Comparison of ENCODE assay signal across 29 mouse cellular contexts in the genomic region with DNA sequence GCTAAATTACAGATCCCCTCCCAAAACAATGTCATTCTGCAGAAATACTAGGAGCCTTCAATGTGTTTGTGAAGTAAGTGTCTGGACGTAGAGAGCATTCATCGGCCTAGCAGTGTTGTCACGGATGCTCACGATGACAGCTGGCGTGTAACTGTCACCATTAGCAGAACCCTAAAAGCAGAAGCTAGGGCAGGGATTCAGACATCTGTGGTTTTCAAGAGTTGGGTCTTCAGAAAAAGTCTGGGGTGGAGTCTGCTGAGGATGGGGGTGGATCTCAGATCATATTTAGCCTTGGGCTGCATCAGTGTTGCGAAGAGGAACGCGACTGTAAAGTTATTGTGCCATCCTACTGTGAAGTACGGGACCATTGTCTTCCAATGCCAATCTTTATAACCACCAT.
DNase-seq lines count a peak whose midpoint lies in the region; ATAC-seq and TF ChIP-seq lines count a peak whose summit lies in the region.
"Had no signal": no experiment of that assay in that cellular context is flagged by ENCODE, and none has a peak within 500 bp of the region (broad histone marks: within the 10 kb centered on the region; RNA-seq: fewer than 3 reads in every experiment).

No protein-coding gene starts in this region.

- whole genome bisulfite sequencing in cerebellum, adult 2 months = 82% methylated on average over 9 of the region's 9 CpGs

- H3K36me3 ChIP-seq in splenic B cell, adult 2 months (ENCODE audit: control insufficient read depth, insufficient read depth, low read length, poor library complexity, severe bottlenecking) = peaks cover 13% of the 10 kb centered on the region
- H3K36me3 ChIP-seq: embryonic facial prominence, embryonic 13.5 days; forebrain, embryonic 10.5 days; heart, embryonic 10.5 days; heart, embryonic 15.5 days; hindbrain, embryonic 13.5 days; liver, embryonic 15.5 days; lung, embryonic 15.5 days; neural tube, embryonic 15.5 days had no signal

- no peak for TF ChIP-seq POLR2A in cerebellum, adult 2 months (IDR thresholded peaks at IDR 0.05; ENCODE audit: borderline replicate concordance, insufficient read depth, low read length)

- intact Hi-C loops in heart, postnatal 25 days (cut with DNase I) = no loop called here
- intact Hi-C loops in left cerebral cortex, postnatal 10 days (cut with DNase I) = no loop called here

- no peaks in the 10 kb centered on the region for H3K4me1 ChIP-seq in cerebellum, adult 2 months (ENCODE audit: control insufficient read depth, insufficient read depth, low read length)
- H3K4me1 ChIP-seq: embryonic facial prominence, embryonic 13.5 days; forebrain, embryonic 10.5 days; heart, embryonic 10.5 days; heart, embryonic 15.5 days; hindbrain, embryonic 13.5 days; liver, embryonic 15.5 days; lung, embryonic 15.5 days had no signal

- H3K27me3 ChIP-seq in splenic B cell, adult 2 months (ENCODE audit: control insufficient read depth, insufficient read depth, low read length, poor library complexity, severe bottlenecking) = no peaks in the 10 kb centered on the region
- no peaks in the 10 kb centered on the region for H3K27me3 ChIP-seq in cerebellum, adult 2 months (ENCODE audit: control insufficient read depth, insufficient read depth, low read length)
- H3K27me3 ChIP-seq: embryonic facial prominence, embryonic 13.5 days; heart, embryonic 15.5 days; hindbrain, embryonic 13.5 days; liver, embryonic 15.5 days; lung, embryonic 15.5 days; neural tube, embryonic 15.5 days had no signal

- H3K4me3 ChIP-seq in cerebellum, adult 2 months (replicated peaks; ENCODE audit: insufficient read depth, low read depth, low read length) = no peak overlapping the region
- H3K4me3 ChIP-seq: embryonic facial prominence, embryonic 13.5 days; forebrain, embryonic 10.5 days; gastrocnemius, adult 2 months; heart, embryonic 10.5 days; heart, embryonic 15.5 days; hindbrain, embryonic 13.5 days; liver, embryonic 15.5 days; lung, embryonic 15.5 days; neural tube, embryonic 15.5 days had no signal

- peak; percentile 87 for ATAC-seq in granulocyte monocyte progenitor cell, adult 5-6 weeks (replicated peaks; ENCODE audit: poor library complexity, severe bottlenecking)
- ATAC-seq: activated CD4-positive, CD25-positive, alpha-beta regulatory T cell, adult 4 months; CD4-positive, CD25-positive, alpha-beta regulatory T cell, adult 4 months; forebrain, embryonic 16.5 days; intestine, postnatal 0 days had no signal

- H3K27ac ChIP-seq in cerebellum, adult 2 months (ENCODE audit: insufficient read depth, low read length) = no peak overlapping the region
- H3K27ac ChIP-seq: embryonic facial prominence, embryonic 13.5 days; forebrain, embryonic 10.5 days; gastrocnemius, adult 2 months; heart, embryonic 10.5 days; heart, embryonic 15.5 days; hindbrain, embryonic 13.5 days; liver, embryonic 15.5 days; lung, embryonic 15.5 days; neural tube, embryonic 15.5 days had no signal

- peak; percentile 83 for DNase-seq in heart, adult 11 months
- no peak for DNase-seq in heart, postnatal 25 days (ENCODE audit: low spot score)
- peak; percentile 37 to 46 for DNase-seq in B cell, adult 2 months
- DNase-seq in splenic B cell, adult 2 months (ENCODE audit: low read depth, low spot score) = peak; percentile 68
- DNase-seq in left cerebral cortex, postnatal 10 days (ENCODE audit: extremely low spot score in 1 of 2, low spot score in 2 of 2) = no peak
- DNase-seq in cerebellum, adult 2 months = no peak
- DNase-seq: adrenal gland, adult 2 months; cerebellum, adult 9-10 months; cerebellum, postnatal 36 days; gastrocnemius, adult 2 months; heart, postnatal 36 days; kidney, adult 9 months; kidney, postnatal 10 days; lung, postnatal 4 days; midbrain, embryonic 14.5 days; thymus, postnatal 14 days had no signal

- no peak for TF ChIP-seq CTCF in cerebellum, adult 2 months (IDR thresholded peaks at IDR 0.05; ENCODE audit: borderline replicate concordance, insufficient read depth, low read depth, low read length)

Comparison
In these comparisons a context has a peak if more than half of its experiments do, and no peak if none do; other contexts are left out.
1. DNase-seq: peak in heart, adult 11 months (single experiment), B cell, adult 2 months (2 of 2) and splenic B cell, adult 2 months (single experiment); none in heart, postnatal 25 days (single experiment), left cerebral cortex, postnatal 10 days (0 of 2) and cerebellum, adult 2 months (0 of 2).